Comparison of ENCODE assay signal across 18 mouse cellular contexts in genomic region chr3:38257076-38257842, GRCm38 (mm10).
A peak's percentile ranks its signal among the peaks of the same experiment; 100 is the strongest.
DNase-seq lines count a peak whose midpoint lies in the region; ATAC-seq and TF ChIP-seq lines count a peak whose summit lies in the region.
"Had no signal": no experiment of that assay in that cellular context is flagged by ENCODE, and none has a peak within 500 bp of the region (broad histone marks: within the 10 kb centered on the region; RNA-seq: fewer than 3 reads in every experiment).

No protein-coding gene starts in this region.

- no peak overlapping the region for H3K4me2 ChIP-seq in lung, embryonic 14.5 days
- H3K4me2 ChIP-seq in CH12.LX (ENCODE audit: insufficient read depth, low read depth, poor library complexity, severe bottlenecking) = peak overlapping the region; percentile 76
- H3K4me2 ChIP-seq in liver, embryonic 14.5 days (ENCODE audit: low read depth) = peak overlapping the region; percentile 16; the same call in 1 of the 2 replicates
- H3K4me2 ChIP-seq: embryonic facial prominence, embryonic 13.5 days; limb, embryonic 12.5 days; midbrain, embryonic 15.5 days had no signal

- dilution Hi-C loops in CH12.LX (cut with MboI; ENCODE audit: extremely low pct_ligation_motif_present, extremely low pct_unique_long_range_greater_than_20kb, low sequenced_read_pairs) = no loop called here

- no peaks in the 10 kb centered on the region for H3K79me2 ChIP-seq in heart, adult 2 months (replicated peaks; ENCODE audit: control insufficient read depth, insufficient read depth, low read length)
- no peaks in the 10 kb centered on the region for H3K79me2 ChIP-seq in CH12.LX (replicated peaks; ENCODE audit: control insufficient read depth, extremely low read depth, insufficient read depth, poor library complexity, severe bottlenecking)

- no peak for TF ChIP-seq POLR2A in heart, adult 2 months (IDR thresholded peaks at IDR 0.05; ENCODE audit: insufficient read depth, low read depth, low read length)
- no peak for TF ChIP-seq POLR2A in lung, adult 2 months (IDR thresholded peaks at IDR 0.05; ENCODE audit: borderline replicate concordance, extremely low read depth, low read depth, low read length)
- TF ChIP-seq POLR2A in CH12.LX (IDR thresholded peaks at IDR 0.05; ENCODE audit: low read depth, low read length) = no peak

- TF ChIP-seq EP300 in heart, adult 2 months (IDR thresholded peaks at IDR 0.05; ENCODE audit: insufficient read depth, low read depth, low read length) = no peak
- TF ChIP-seq EP300 in CH12.LX (IDR thresholded peaks at IDR 0.05; ENCODE audit: low read length) = peak; percentile 75
- no peak for TF ChIP-seq EP300 in liver, embryonic 14.5 days (IDR thresholded peaks at IDR 0.05; ENCODE audit: low read depth)

- peak; percentile 7 to 18 for DNase-seq in heart, adult 2 months
- no peak for DNase-seq in heart, adult 8-10 months (ENCODE audit: low spot score)
- DNase-seq in lung, embryonic 14.5 days = peak; percentile 23
- no peak for DNase-seq in lung, adult 2 months
- DNase-seq in CH12.LX (ENCODE audit: extremely low read depth) = peak; percentile 74
- DNase-seq in liver, embryonic 14.5 days (ENCODE audit: low read depth in 3 of 3, low spot score in 3 of 3) = no peak
- DNase-seq in thymus, postnatal 4 days = no peak
- DNase-seq in layer of hippocampus, postnatal 10 days (ENCODE audit: low spot score in 2 of 2) = no peak
- DNase-seq: gastrocnemius, postnatal 25 days; kidney, adult 8-10 months; kidney, postnatal 4 days; right cerebral cortex, postnatal 25 days; thymus, adult 2 months had no signal

- no peak for TF ChIP-seq CTCF in heart, adult 2 months (IDR thresholded peaks at IDR 0.05)
- no peak for TF ChIP-seq CTCF in lung, embryonic 14.5 days (IDR thresholded peaks at IDR 0.05; ENCODE audit: low read depth)
- TF ChIP-seq CTCF in lung, adult 2 months (IDR thresholded peaks at IDR 0.05; ENCODE audit: insufficient read depth, low read length) = no peak
- TF ChIP-seq CTCF in CH12.LX (conservative IDR thresholded peaks at IDR 0.05 in 1 of 2, IDR thresholded peaks at IDR 0.05 in 1 of 2; ENCODE audit: low read depth in 2 of 2, low read length in 2 of 2) = no peak
- no peak for TF ChIP-seq CTCF in liver, embryonic 14.5 days (IDR thresholded peaks at IDR 0.05; ENCODE audit: low read depth)

- no peak overlapping the region for H3K9ac ChIP-seq in heart, adult 2 months (ENCODE audit: low read depth, low read length)
- H3K9ac ChIP-seq in lung, embryonic 14.5 days = no peak overlapping the region
- no peak overlapping the region for H3K9ac ChIP-seq in CH12.LX (ENCODE audit: insufficient read depth, low read depth)
- H3K9ac ChIP-seq in liver, embryonic 14.5 days (replicated peaks) = no peak overlapping the region
- H3K9ac ChIP-seq: embryonic facial prominence, embryonic 13.5 days; limb, embryonic 12.5 days; midbrain, embryonic 15.5 days had no signal

- H3K9me3 ChIP-seq in lung, embryonic 14.5 days (ENCODE audit: low read depth, low read length) = no peaks in the 10 kb centered on the region
- H3K9me3 ChIP-seq in CH12.LX (replicated peaks; ENCODE audit: low read length) = peaks cover 2% of the 10 kb centered on the region
- no peaks in the 10 kb centered on the region for H3K9me3 ChIP-seq in liver, embryonic 14.5 days (ENCODE audit: control insufficient read depth, low read length)
- H3K9me3 ChIP-seq: embryonic facial prominence, embryonic 13.5 days; forebrain, embryonic 10.5 days; midbrain, embryonic 15.5 days had no signal

- H3K4me3 ChIP-seq in heart, adult 2 months = no peak overlapping the region
- no peak overlapping the region for H3K4me3 ChIP-seq in lung, embryonic 14.5 days (ENCODE audit: low read depth, low read length)
- no peak overlapping the region for H3K4me3 ChIP-seq in lung, adult 2 months (replicated peaks; ENCODE audit: extremely low read depth, low read depth, low read length)
- peak overlapping the region in 1 of 3 experiments; percentile 13 for H3K4me3 ChIP-seq in CH12.LX (replicated peaks in 1 of 3; ENCODE audit: low read depth in 2 of 3, low read length in 2 of 3, poor library complexity in 1 of 3)
- H3K4me3 ChIP-seq in liver, embryonic 14.5 days (ENCODE audit: insufficient read depth in 1 of 2, low read depth in 2 of 2, low read length in 2 of 2) = no peak overlapping the region
- H3K4me3 ChIP-seq: embryonic facial prominence, embryonic 13.5 days; forebrain, embryonic 10.5 days; limb, embryonic 12.5 days; midbrain, embryonic 15.5 days had no signal

- WGBS in heart, adult 2 months = 74% methylated on average over 14 of the region's 14 CpGs
- 56% methylated on average over 14 of the region's 14 CpGs for WGBS in lung, embryonic 14.5 days
- WGBS in lung, adult 2 months = 58% methylated on average over 14 of the region's 14 CpGs
- WGBS in liver, embryonic 14.5 days (ENCODE audit: insufficient replicate concordance) = 40% methylated on average over 14 of the region's 14 CpGs

- peaks cover 7% of the 10 kb centered on the region for H3K36me3 ChIP-seq in heart, adult 2 months (ENCODE audit: control insufficient read depth, insufficient read depth, low read length)
- no peaks in the 10 kb centered on the region for H3K36me3 ChIP-seq in lung, embryonic 14.5 days (ENCODE audit: insufficient read depth)
- H3K36me3 ChIP-seq in CH12.LX (replicated peaks in 1 of 2; ENCODE audit: control insufficient read depth in 1 of 2, insufficient read depth in 1 of 2, low read length in 1 of 2) = no peaks in the 10 kb centered on the region
- H3K36me3 ChIP-seq in liver, embryonic 14.5 days (replicated peaks; ENCODE audit: control insufficient read depth, insufficient read depth, low read depth) = no peaks in the 10 kb centered on the region
- H3K36me3 ChIP-seq: embryonic facial prominence, embryonic 13.5 days; forebrain, embryonic 10.5 days; limb, embryonic 12.5 days; midbrain, embryonic 15.5 days had no signal

- H3K4me1 ChIP-seq in heart, adult 2 months (ENCODE audit: control insufficient read depth, insufficient read depth, low read length) = peaks cover 11% of the 10 kb centered on the region
- no peaks in the 10 kb centered on the region for H3K4me1 ChIP-seq in lung, embryonic 14.5 days (ENCODE audit: insufficient read depth)
- H3K4me1 ChIP-seq in lung, adult 2 months (ENCODE audit: control insufficient read depth, insufficient read depth, low read length) = no peaks in the 10 kb centered on the region
- H3K4me1 ChIP-seq in CH12.LX (ENCODE audit: control insufficient read depth in 1 of 2, insufficient read depth in 2 of 2) = peaks cover 5 to 25% of the 10 kb centered on the region in 2 experiments
- peaks cover 0 to 11% of the 10 kb centered on the region in 2 experiments; a peak in 1 of 4 replicates for H3K4me1 ChIP-seq in liver, embryonic 14.5 days (replicated peaks; ENCODE audit: control insufficient read depth in 2 of 2, insufficient read depth in 2 of 2, low read length in 1 of 2)

- no peaks in the 10 kb centered on the region for H3K27me3 ChIP-seq in heart, adult 2 months (ENCODE audit: control insufficient read depth, insufficient read depth, low read length)
- no peaks in the 10 kb centered on the region for H3K27me3 ChIP-seq in lung, embryonic 14.5 days (ENCODE audit: insufficient read depth, low read length)
- H3K27me3 ChIP-seq in CH12.LX (replicated peaks) = no peaks in the 10 kb centered on the region
- H3K27me3 ChIP-seq in liver, embryonic 14.5 days (ENCODE audit: control insufficient read depth, insufficient read depth, low read length) = no peaks in the 10 kb centered on the region
- H3K27me3 ChIP-seq: embryonic facial prominence, embryonic 13.5 days; limb, embryonic 12.5 days had no signal

- TF ChIP-seq RAD21 in CH12.LX (IDR thresholded peaks at IDR 0.05; ENCODE audit: low read depth, low read length) = no peak; the same call in 1 of the 2 replicates

- in situ Hi-C loops in CH12.LX (cut with MboI; ENCODE audit: low pct_ligation_motif_present, low pct_unique_long_range_greater_than_20kb, low sequenced_read_pairs) = loop anchor here (10.0 kb wide), 1 partner anchor 598 kb away; no protein-coding TSS in a partner anchor

- intact Hi-C loops in heart, adult 2 months (cut with DNase I) = loop anchor here (5.0 kb wide), 2 partner anchors 55 to 105 kb away; no protein-coding TSS in a partner anchor

- H3K27ac ChIP-seq in heart, adult 2 months = peak overlapping the region; percentile 33; the same call in 1 of the 2 replicates
- H3K27ac ChIP-seq in lung, embryonic 14.5 days (ENCODE audit: low read depth) = no peak overlapping the region
- no peak overlapping the region for H3K27ac ChIP-seq in CH12.LX (ENCODE audit: insufficient read depth, low read depth)
- H3K27ac ChIP-seq in liver, embryonic 14.5 days = no peak overlapping the region
- H3K27ac ChIP-seq: embryonic facial prominence, embryonic 13.5 days; hindbrain, postnatal 0 days; limb, embryonic 12.5 days; midbrain, embryonic 15.5 days had no signal

- no peak for ATAC-seq in lung, embryonic 14.5 days (ENCODE audit: insufficient read depth)
- ATAC-seq in liver, embryonic 14.5 days (ENCODE audit: insufficient read depth) = no peak
- ATAC-seq: hindbrain, postnatal 0 days had no signal

TF ChIP-seq in CH12.LX, 34 proteins besides CTCF, POLR2A, EP300 and RAD21:
- TF ChIP-seq ETS1 (conservative IDR thresholded peaks at IDR 0.05; ENCODE audit: low read depth, low read length) = 0 out of 2 replicates have a peak, but pooled peaks have one; percentile 21
- TF ChIP-seq SMC3 (IDR thresholded peaks at IDR 0.05; ENCODE audit: low read depth, low read length) = no peak
- no peak for TF ChIP-seq GABPA (IDR thresholded peaks at IDR 0.05; ENCODE audit: insufficient replicate concordance, low read depth, low read length)
- no peak for TF ChIP-seq UBTF (IDR thresholded peaks at IDR 0.05; ENCODE audit: low read depth, low read length)
- TF ChIP-seq MAFK (IDR thresholded peaks at IDR 0.05; ENCODE audit: insufficient replicate concordance, low read length) = no peak
- peak; percentile 81 for TF ChIP-seq IRF4 (IDR thresholded peaks at IDR 0.05; ENCODE audit: low read depth, low read length)
- peak; percentile 20; the same call in 1 of the 2 replicates for TF ChIP-seq ELF1 (IDR thresholded peaks at IDR 0.05; ENCODE audit: low read depth, low read length)
- no peak for TF ChIP-seq MAZ (IDR thresholded peaks at IDR 0.05; ENCODE audit: low read depth, low read length)

Comparison
In these comparisons a context has a peak if more than half of its experiments do, and no peak if none do; other contexts are left out.
1. DNase-seq: peak in heart, adult 2 months (2 of 2), lung, embryonic 14.5 days (single experiment) and CH12.LX (single experiment); none in heart, adult 8-10 months (single experiment), lung, adult 2 months (single experiment), liver, embryonic 14.5 days (0 of 3), thymus, postnatal 4 days (single experiment) and layer of hippocampus, postnatal 10 days (0 of 2).